Mouse (Mus musculus): ENCODE data around the gene Ptk6.

DNA sequence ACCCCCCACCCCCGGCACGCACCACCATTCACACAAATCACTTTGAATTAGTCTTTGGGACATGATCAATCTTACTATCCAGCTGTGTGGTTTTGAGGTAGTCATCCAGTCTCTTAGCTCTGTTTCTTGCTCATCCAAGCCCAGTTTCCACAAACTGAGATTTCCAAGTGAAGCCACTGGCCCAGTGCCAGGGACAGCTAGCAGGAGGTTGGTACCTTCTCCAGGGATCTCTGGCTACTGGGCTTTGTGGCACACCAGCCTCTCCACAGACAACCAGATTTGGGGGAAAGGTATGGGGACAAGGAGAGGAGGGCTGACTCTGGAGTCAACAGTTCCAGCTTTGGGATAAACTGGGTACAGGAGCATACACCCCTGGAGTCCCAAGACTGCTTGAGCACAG, 17.8 kb upstream of the Ptk6 start:
- TF ChIP-seq HCFC1 (IDR thresholded peaks at IDR 0.05; ENCODE audit: borderline replicate concordance, insufficient read depth, low read length) (no peak), ZNF384 (IDR thresholded peaks at IDR 0.05; ENCODE audit: low read depth, low read length) (no peak), ZC3H11A (IDR thresholded peaks at IDR 0.05; ENCODE audit: borderline replicate concordance, low read depth, low read length) (no peak)

Data from ES-E14 (cell line).